Mouse (Mus musculus) left cerebral cortex, postnatal 14 days (tissue): ENCODE measurements around the gene Hoxb4. TPM values are rescaled to one million over a fixed set of nuclear protein-coding genes. Genes with fewer than 3 reads are reported as not detected.

ENCODE experiments used
- DNase-seq, 2 experiments: peaks; one replicate each; pipeline ENCODE4 v3.0.0; 2021 to 2022; ENCODE audit warnings: low spot score in 2 of 2, mixed read lengths in 1 of 2
- intact Hi-C: fragments of 180-260 bp; cut with DNase I; formaldehyde crosslinking; loops from one replicate; pipeline ENCODE4 v1.15.1; 2025
- total RNA-seq, 2 experiments: library from RNA; stranded (reverse); gene quantifications; 2 replicates each; pipeline ENCODE4 v1.2.3; 2021

Gene Hoxb4
- total RNA-seq, 2 experiments from 2014 or later, result not detected

DNA sequence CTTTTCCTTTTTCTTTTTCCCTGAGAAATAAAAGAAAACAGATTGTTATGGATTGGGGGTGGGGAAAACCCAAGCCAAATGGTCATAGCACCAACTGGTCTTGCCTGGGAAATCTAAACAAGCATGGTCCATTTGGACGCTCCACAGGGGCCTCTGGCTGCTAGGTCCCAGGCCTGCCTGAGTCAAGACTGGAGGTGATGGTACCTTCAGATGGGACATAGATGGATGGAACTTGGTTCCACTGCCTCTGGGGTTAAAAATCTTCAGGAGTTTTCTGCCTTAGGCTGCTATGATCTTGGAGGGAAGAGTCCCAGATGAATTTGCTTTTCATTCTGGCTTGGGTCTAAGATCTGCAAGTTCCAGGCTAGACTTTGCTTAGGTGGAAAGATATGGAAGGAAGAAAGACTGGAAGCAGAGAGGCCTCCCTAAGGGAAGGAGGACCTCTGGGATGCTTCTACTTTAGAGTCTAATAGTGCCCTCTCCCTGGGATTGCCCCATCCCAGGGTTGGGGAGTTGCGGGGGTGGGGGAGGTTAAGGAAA, 25.2 kb downstream of the Hoxb4 start:
- intact Hi-C loops, result loop anchor here (10.0 kb wide), 1 partner anchor 338 kb away; the partner anchor contains the start of gene Igf2bp1
- no peak for DNase-seq

GRCm38 (mm10) chr11:96344061-96344877, 26.2 kb downstream of the Hoxb4 start:
- no peak for DNase-seq
- intact Hi-C loops, result loop anchor here (10.0 kb wide), 1 partner anchor 339 kb away; the partner anchor contains the start of gene Igf2bp1

GRCm38 (mm10) chr11:96344878-96345159, 26.8 kb downstream of the Hoxb4 start:
- intact Hi-C loops, result loop anchor here (10.0 kb wide), 1 partner anchor 340 kb away; the partner anchor contains the start of gene Igf2bp1
- DNase-seq, result no peak

DNA sequence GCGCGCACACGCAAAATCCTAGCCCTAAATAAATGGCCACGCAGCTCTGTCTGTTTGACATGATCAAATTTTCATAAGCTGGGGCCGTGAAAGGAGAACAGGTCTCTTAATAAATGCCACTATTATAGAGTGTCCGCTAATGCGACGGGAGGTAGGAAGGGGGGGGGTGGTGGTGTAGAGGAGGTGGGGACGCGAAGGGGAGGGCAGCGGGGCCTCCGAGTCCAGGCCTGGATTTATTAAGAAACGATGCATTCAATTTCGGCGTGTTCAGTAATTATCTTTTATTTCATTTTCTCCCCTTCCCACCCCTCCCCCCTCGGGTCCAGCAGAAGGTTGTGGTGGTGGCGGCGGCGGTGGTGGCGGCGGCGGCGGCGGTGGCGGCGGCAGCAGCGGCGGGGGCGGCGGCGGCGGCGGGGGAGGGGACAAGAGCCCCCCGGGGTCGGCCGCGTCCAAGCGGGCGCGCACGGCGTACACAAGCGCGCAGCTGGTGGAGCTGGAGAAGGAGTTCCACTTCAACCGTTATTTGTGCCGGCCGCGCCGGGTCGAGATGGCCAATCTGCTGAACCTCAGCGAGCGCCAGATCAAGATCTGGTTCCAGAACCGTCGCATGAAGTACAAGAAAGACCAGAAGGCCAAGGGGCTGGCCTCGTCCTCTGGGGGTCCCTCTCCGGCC, 27.3 kb downstream of the Hoxb4 start:
- DNase-seq, result no peak
- intact Hi-C loops, result loop anchor here (10.0 kb wide), 1 partner anchor 341 kb away; the partner anchor contains the start of gene Igf2bp1

DNA sequence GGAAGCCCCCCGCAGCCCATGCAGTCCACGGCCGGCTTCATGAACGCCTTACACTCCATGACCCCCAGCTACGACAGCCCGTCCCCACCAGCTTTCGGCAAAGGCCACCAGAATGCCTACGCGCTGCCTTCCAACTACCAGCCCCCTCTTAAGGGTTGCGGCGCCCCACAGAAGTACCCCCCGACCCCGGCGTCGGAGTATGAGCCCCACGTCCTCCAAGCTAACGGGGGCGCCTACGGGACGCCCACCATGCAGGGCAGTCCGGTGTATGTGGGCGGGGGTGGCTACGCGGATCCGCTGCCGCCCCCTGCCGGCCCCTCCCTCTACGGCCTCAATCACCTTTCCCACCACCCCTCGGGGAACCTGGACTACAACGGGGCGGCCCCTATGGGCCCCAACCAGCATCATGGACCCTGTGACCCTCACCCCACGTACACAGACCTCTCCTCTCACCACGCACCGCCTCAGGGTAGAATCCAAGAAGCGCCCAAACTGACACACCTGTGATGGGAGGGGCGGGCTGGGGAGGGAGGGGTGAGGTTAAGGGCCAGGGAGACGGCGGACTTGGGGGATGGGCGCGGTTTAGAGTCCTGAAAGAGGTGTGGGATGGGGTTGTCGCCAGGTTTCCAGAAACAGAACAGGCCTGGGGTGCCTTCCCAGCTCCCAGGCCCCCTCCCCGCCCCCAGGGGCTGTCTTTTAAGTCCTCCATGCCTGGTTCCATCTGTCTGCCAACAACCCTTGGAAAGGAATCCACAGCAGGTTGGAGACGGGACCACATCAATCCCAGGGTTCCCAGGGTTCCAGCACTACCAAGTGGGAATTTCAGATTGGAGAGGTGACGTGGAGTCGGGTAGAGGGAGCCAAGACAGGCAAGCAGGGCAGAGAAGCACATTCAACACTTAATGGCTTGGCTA, 28.1 kb downstream of the Hoxb4 start:
- DNase-seq, result no peak
- intact Hi-C loops, result loop anchor here (10.0 kb wide), 1 partner anchor 341 kb away; the partner anchor contains the start of gene Igf2bp1

- DNase-seq, result no peak
- intact Hi-C loops, result loop anchor here (10.0 kb wide), 1 partner anchor 342 kb away; the partner anchor contains the start of gene Igf2bp1
Measured at GRCm38 (mm10) chr11:96346916-96347520, 29.0 kb downstream of the Hoxb4 start.

DNA sequence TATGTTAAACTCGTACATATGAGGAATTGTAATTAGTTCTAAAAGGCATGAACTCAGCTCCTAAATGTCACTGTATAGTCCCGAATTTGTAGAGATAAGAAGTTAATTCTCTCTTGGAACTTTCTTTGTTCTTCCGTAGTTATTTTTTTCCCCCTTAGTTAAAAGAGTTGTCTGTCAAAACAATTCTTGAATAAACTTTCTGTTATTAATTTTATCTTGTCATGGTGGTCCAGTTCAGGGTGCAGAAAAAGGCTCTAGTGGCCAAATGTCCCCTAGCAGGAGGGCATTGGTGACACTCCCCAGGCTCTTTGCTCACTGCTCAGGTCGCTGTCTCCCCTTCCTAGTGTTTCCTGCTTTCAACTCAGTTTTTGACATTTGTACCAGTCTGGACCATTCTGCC, 29.6 kb downstream of the Hoxb4 start:
- DNase-seq, result no peak
- intact Hi-C loops, result loop anchor here (10.0 kb wide), 1 partner anchor 343 kb away; the partner anchor contains the start of gene Igf2bp1

DNA sequence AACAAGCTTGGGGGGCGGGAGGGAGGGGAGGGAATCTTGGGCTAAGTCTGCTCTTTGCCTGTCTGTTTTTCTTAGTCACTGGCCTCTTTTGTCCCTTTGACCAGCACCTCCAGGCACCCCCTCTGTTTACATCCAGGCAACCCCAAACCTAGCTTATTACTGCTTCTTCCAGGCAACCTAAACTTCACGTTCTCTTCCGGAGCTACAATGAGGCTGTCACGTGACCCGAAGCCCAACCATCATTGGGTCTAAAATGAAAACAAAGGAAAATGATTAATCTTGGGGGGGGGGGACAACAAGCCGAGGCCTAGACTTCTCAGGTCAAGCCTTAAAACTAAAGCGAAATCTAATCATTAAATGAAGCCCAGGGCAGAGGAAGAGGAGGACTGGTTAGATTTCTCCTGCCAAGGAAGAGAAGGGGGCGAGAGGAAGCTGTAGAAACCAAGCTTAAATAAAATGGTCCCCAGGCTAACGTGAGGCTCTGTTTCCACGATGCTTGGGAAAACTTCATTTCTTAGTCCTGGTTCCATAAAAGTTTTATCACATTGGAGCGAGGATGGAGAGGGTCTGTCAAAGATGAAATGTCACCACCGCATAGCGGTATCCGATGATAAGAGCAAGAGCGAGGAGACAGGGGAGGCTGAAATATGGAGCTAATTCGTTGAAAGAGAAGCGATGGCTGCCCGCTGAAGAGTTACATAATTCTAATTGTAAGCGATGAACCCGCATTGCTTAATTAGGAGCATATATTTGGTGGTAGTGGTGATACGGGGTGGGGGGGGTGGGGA, 30.3 kb downstream of the Hoxb4 start:
- DNase-seq, result no peak
- intact Hi-C loops, result loop anchor here (10.0 kb wide), 1 partner anchor 344 kb away; the partner anchor contains the start of gene Igf2bp1

DNA sequence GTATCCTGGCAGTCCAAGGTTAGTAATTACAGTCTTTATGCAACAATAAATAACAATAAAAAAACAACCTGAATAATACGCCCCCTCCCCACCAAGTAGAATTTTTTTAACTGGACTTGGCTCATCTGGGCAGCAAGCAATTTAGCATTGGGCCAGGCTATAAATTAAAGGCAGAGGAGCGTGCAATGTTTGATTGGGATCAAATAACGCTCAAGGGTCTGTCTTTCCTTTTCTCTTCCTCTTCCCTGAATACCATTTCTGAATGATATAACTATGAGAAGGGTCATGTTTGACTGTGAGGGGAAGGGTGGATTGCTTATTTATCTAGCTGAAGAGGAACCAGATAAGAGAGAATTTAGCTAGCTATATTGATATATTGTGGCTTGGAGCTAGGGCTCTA, 30.9 kb downstream of the Hoxb4 start:
- no peak for DNase-seq
- intact Hi-C loops, result loop anchor here (10.0 kb wide), 1 partner anchor 344 kb away; the partner anchor contains the start of gene Igf2bp1

- intact Hi-C loops, result loop anchor here (10.0 kb wide), 1 partner anchor 345 kb away; the partner anchor contains the start of gene Igf2bp1
- DNase-seq, result no peak
Measured at GRCm38 (mm10) chr11:96349491-96350340, 31.6 kb downstream of the Hoxb4 start.

- intact Hi-C loops, result no loop called here
- no peak for DNase-seq
Measured at GRCm38 (mm10) chr11:96350341-96350624, 32.2 kb downstream of the Hoxb4 start, which contains the start of gene Hoxb2. Gene Hoxb2, plus strand, starts transcription at chr11:96350525.

- no peak for DNase-seq
- intact Hi-C loops, result no loop called here
Measured at GRCm38 (mm10) chr11:96350791-96351190, 32.7 kb downstream of the Hoxb4 start.

- intact Hi-C loops, result no loop called here
- DNase-seq, result no peak
Measured at GRCm38 (mm10) chr11:96351312-96351711, 33.2 kb downstream of the Hoxb4 start.

DNA sequence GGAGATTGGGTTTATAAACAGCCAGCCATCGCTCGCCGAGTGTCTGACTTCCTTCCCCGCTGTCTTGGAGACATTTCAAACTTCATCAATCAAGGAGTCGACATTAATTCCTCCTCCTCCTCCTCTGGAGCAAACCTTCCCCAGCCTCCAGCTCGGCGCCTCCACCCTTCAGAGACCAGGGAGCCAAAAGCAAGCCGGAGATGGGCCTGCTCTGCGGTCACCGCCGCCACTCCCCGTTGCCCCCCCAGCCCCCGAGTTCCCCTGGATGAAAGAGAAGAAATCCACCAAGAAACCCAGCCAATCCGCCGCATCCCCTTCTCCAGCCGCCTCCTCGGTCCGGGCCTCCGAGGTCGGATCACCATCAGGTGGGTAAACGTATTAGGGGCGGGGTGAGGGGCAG, 33.8 kb downstream of the Hoxb4 start:
- intact Hi-C loops, result no loop called here
- no peak for DNase-seq

DNA sequence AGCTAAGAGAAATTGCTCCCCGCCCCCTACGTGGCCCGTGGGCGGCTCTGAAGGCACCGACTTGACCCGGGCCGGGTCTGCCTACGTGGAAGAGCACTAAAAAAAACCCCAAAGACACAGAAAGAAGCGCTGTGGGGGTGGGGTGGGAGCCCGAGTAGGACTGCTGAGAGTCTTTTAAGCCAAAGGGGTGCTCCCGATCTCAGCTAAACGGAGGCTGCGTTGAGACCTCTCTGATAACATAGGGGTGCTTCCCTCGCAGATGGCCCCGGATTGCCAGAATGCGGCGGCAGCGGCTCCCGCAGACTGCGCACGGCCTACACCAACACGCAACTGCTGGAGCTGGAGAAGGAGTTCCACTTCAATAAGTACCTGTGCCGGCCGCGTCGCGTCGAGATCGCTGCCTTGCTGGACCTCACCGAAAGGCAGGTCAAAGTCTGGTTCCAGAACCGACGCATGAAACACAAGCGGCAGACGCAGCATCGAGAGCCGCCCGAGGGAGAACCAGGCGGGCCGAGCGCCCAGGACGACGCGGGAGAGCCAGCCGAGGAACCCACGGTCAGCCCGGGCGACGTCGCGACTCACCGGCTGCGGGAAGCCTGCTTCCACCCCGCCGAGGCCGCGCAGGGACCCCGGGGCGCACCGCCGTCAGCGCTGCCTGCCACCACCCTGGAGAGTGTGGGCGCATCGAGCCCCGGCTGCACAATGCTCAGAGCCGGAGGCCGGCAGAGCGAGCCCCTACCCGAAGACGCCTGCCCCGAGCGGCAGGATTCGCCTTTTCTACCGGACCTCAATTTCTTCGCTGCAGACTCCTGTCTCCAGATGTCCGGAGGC, 34.8 kb downstream of the Hoxb4 start:
- DNase-seq, result no peak
- intact Hi-C loops, result no loop called here

- no peak for DNase-seq
- intact Hi-C loops, result no loop called here
Measured at GRCm38 (mm10) chr11:96353522-96353841, 35.4 kb downstream of the Hoxb4 start.
